Comparison of ENCODE assay signal across 8 mouse cellular contexts in the genomic region with DNA sequence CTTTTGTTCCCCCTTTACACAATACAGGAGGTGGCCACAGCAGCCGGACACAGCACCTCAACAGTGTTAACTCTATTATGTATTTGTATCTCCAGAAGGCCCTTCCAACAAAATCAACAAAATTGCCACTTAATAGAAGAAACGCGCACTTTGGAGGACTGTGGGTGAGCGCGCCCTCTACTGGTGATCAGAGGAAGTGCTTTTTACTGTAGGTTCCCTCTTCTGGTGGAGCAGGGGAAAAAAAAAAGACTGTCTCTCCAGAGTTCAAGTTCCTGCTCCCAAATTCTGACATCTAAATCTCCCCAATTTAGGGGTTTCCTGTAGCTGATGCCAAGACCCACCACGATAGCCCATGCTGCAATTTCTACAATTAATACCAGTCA. TPM values are rescaled to one million over a fixed set of nuclear protein-coding genes. Genes with fewer than 3 reads are reported as not detected.
DNase-seq lines count a peak whose midpoint lies in the region; ATAC-seq and TF ChIP-seq lines count a peak whose summit lies in the region.
"Had no signal": no experiment of that assay in that cellular context is flagged by ENCODE, and none has a peak within 500 bp of the region (broad histone marks: within the 10 kb centered on the region; RNA-seq: fewer than 3 reads in every experiment).

No protein-coding gene starts in this region.

- peaks cover 28% of the 10 kb centered on the region for H3K4me1 ChIP-seq in E14TG2a.4 (replicated peaks; ENCODE audit: low read depth, low read length)
- peaks cover 21% of the 10 kb centered on the region for H3K4me1 ChIP-seq in heart, embryonic 11.5 days (ENCODE audit: control insufficient read depth, insufficient read depth, low read length)

- peaks cover 2% of the 10 kb centered on the region; the same call in 1 of the 2 replicates for H3K27me3 ChIP-seq in E14TG2a.4 (ENCODE audit: insufficient read depth, low read length)
- no peaks in the 10 kb centered on the region for H3K27me3 ChIP-seq in heart, embryonic 11.5 days (ENCODE audit: control insufficient read depth, insufficient read depth, low read length)
- H3K27me3 ChIP-seq: midbrain, embryonic 12.5 days had no signal

- no peak overlapping the region for H3K4me2 ChIP-seq in heart, embryonic 11.5 days
- H3K4me2 ChIP-seq: midbrain, embryonic 12.5 days had no signal

- peak overlapping the region; percentile 59 for H3K4me3 ChIP-seq in E14TG2a.4 (replicated peaks; ENCODE audit: low read length)
- H3K4me3 ChIP-seq in heart, embryonic 11.5 days (ENCODE audit: low read depth, low read length): no peak overlapping the region
- H3K4me3 ChIP-seq: midbrain, embryonic 12.5 days had no signal

- peak; percentile 61 for TF ChIP-seq CTCF in E14TG2a.4 (conservative IDR thresholded peaks at IDR 0.05; ENCODE audit: low read length)

- peak overlapping the region; percentile 59; the same call in 1 of the 2 replicates for H3K27ac ChIP-seq in heart, embryonic 11.5 days (ENCODE audit: low read depth, low read length)

- no peak overlapping the region for H3K9ac ChIP-seq in heart, embryonic 11.5 days (ENCODE audit: low read depth, low read length)
- H3K9ac ChIP-seq: midbrain, embryonic 12.5 days had no signal

- DNase-seq in adrenal gland, adult 2 months: peak; percentile 68
- DNase-seq in embryo, embryonic 9.5 days (ENCODE audit: extremely low spot score): peak; percentile 77
- peak; percentile 34 for DNase-seq in layer of hippocampus, adult 9-11 months
- peak; percentile 66 to 86 for DNase-seq in lung, postnatal 4 days
- DNase-seq in skeletal muscle tissue, adult 2 months (ENCODE audit: low read depth, low spot score): peak; percentile 56

- H3K36me3 ChIP-seq in E14TG2a.4 (ENCODE audit: insufficient read depth, low read length): no peaks in the 10 kb centered on the region
- no peaks in the 10 kb centered on the region for H3K36me3 ChIP-seq in heart, embryonic 11.5 days (ENCODE audit: control insufficient read depth, insufficient read depth, low read length)
- H3K36me3 ChIP-seq: midbrain, embryonic 12.5 days had no signal

- 2% methylated on average over 6 of the region's 6 CpGs for WGBS in heart, embryonic 11.5 days (ENCODE audit: insufficient replicate concordance)

- no peaks in the 10 kb centered on the region for H3K9me3 ChIP-seq in E14TG2a.4 (ENCODE audit: low read length)
- no peaks in the 10 kb centered on the region for H3K9me3 ChIP-seq in heart, embryonic 11.5 days (replicated peaks; ENCODE audit: control insufficient read depth, low read length)
- H3K9me3 ChIP-seq: midbrain, embryonic 12.5 days had no signal

- ATAC-seq in heart, embryonic 11.5 days (replicated peaks; ENCODE audit: insufficient number of reproducible peaks, low FRiP score, low TSS enrichment): no peak

RNA-seq across cellular contexts. Expression of gene Msi2, which starts 10.2 kb away (rescaled TPM):
- total RNA-seq in adrenal gland, adult 2 months (2021): 100 to 1,000 TPM; 205 to 214 TPM
- polyA plus RNA-seq in adrenal gland, adult 2 months (2012; rRNA removed): 39.1 and 40.3 TPM in 2 replicates
- 15.3 and 18.4 TPM in 2 replicates for polyA plus RNA-seq in heart, embryonic 11.5 days (2014; fragmentation: Nextera tagmentation; extraction: Ambion mirVana)
